Mouse (Mus musculus) kidney, postnatal 0 days (tissue): ENCODE data around the gene Nrxn3. TPM values are rescaled to one million over a fixed set of nuclear protein-coding genes. Genes with fewer than 3 reads are reported as not detected.
A peak's percentile ranks its signal among the peaks of the same experiment; 100 is the strongest.

Source experiments
- ATAC-seq: fragments of 200-750 bp; cut with Nextera tagmentation; replicated peaks from 2 replicates; pipeline ENCODE4 v1.8.0; 2017; ENCODE audit warnings: low read depth, moderate number of reproducible peaks, moderate TSS enrichment, moderate library complexity; ENCODE audit not compliant: low FRiP score
- DNase-seq: peaks from one replicate; pipeline ENCODE4 v3.0.0-alpha.2; 2016; ENCODE audit warnings: low spot score
- H3K27ac ChIP-seq: fragments of 300-500 bp; sonication (generic); 2 replicates; pipeline ENCODE4 v1.5.1; 2014; ENCODE audit warnings: mild to moderate bottlenecking
- H3K27me3 ChIP-seq: fragments of 300-500 bp; sonication (generic); 2 replicates; pipeline ENCODE4 v1.6.1; 2014; ENCODE audit warnings: low read length, mixed read lengths; ENCODE audit not compliant: insufficient read depth
- H3K36me3 ChIP-seq: fragments of 300-500 bp; sonication (generic); 2 replicates; pipeline ENCODE4 v1.6.1; 2014; ENCODE audit warnings: low read length, mixed read lengths; ENCODE audit not compliant: insufficient read depth
- H3K4me1 ChIP-seq: fragments of 300-500 bp; sonication (generic); replicated peaks from 2 replicates; pipeline ENCODE4 v1.6.1; 2014; ENCODE audit warnings: antibody characterized with exemption, low read length, mixed read lengths; ENCODE audit not compliant: insufficient read depth
- H3K4me2 ChIP-seq: fragments of 300-500 bp; sonication (generic); 2 replicates; pipeline ENCODE4 v1.6.1; 2014; ENCODE audit warnings: mild to moderate bottlenecking, low read length, moderate library complexity, mixed read lengths
- H3K4me3 ChIP-seq: fragments of 300-500 bp; sonication (generic); replicated peaks from 2 replicates; pipeline ENCODE4 v1.5.1; 2014; ENCODE audit warnings: low read depth, low read length
- H3K9ac ChIP-seq: fragments of 300-500 bp; sonication (generic); 2 replicates; pipeline ENCODE4 v1.6.1; 2014; ENCODE audit warnings: low read depth, low read length
- H3K9me3 ChIP-seq: fragments of 300-500 bp; sonication (generic); replicated peaks from 2 replicates; pipeline ENCODE4 v1.6.1; 2016; ENCODE audit warnings: low read length, inconsistent platforms, mixed read lengths
- CTCF ChIP-seq: IDR thresholded peaks from 2 replicates; pipeline ENCODE4 v1.5.1; 2016; ENCODE audit warnings: antibody characterized with exemption, low read depth, mild to moderate bottlenecking, moderate library complexity
- WGBS: fragments of 180-500 bp; shearing (Covaris S2); extraction: QIAGEN DNeasy Blood & Tissue Kit; methylation state at CpG from one replicate; pipeline ENCODE4 v1.1.7; 2014; 5-methylcytosine and 5-hydroxymethylcytosine counted together
- polyA plus RNA-seq: library from polyadenylated mRNA; unstranded; fragments of >200 nt; fragmentation: Nextera tagmentation; extraction: Ambion mirVana; gene quantifications from 2 replicates; pipeline ENCODE4 v1.2.1, GENCODE M21; 2015

The Nrxn3 gene
- polyA plus RNA-seq, 1 experiment from 2014 or later, result 3.0 TPM

GRCm38 (mm10) chr12:88800990-88801655, 78.4 kb downstream of the Nrxn3 start:
- WGBS, result 16% methylated on average over 6 of the region's 6 CpGs
- no peak for TF ChIP-seq CTCF
- H3K36me3 ChIP-seq, result no peaks in the 10 kb centered on the region

DNA sequence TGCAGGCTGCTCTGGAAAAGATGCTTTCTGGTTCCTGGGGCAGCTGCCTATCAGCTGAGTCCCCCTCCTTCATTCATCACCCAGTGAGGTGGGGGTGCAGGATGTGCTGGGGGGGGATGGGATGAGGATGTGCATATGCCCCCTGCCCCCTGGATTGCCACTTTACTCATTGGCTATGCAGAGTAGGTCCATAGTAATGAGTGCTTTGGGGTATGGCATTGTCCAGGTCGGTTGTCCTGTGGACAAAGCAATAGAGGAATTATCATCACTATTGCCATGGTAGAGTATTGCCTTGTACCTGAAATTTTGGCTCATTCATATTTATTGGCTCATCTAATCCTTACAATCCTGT, 79.0 kb downstream of the Nrxn3 start:
- no peaks in the 10 kb centered on the region for H3K36me3 ChIP-seq
- no peaks in the 10 kb centered on the region for H3K27me3 ChIP-seq
- no peak for ATAC-seq
- no peak for TF ChIP-seq CTCF
- H3K4me3 ChIP-seq, result no peak overlapping the region
- no peak for DNase-seq
- WGBS, result 62% methylated on average over 1 of the region's 1 CpGs
- H3K9me3 ChIP-seq, result no peaks in the 10 kb centered on the region
- H3K9ac ChIP-seq, result no peak overlapping the region
- H3K4me1 ChIP-seq, result no peaks in the 10 kb centered on the region
- no peak overlapping the region for H3K4me2 ChIP-seq
- no peak overlapping the region for H3K27ac ChIP-seq

More at GRCm38 (mm10) chr12:88800990-88801655, 78.4 kb downstream of the Nrxn3 start:
- Histone ChIP-seq H3K4me3 (no peak overlapping the region), H3K4me1 (no peaks in the 10 kb centered on the region), H3K27me3 (no peaks in the 10 kb centered on the region), H3K27ac (no peak overlapping the region), H3K9ac (no peak overlapping the region), H3K4me2 (no peak overlapping the region), H3K9me3 (no peaks in the 10 kb centered on the region)
- ATAC-seq, result no peak
- peak; percentile 4 for DNase-seq

GRCm38 (mm10) chr12:88808947-88809346, 86.3 kb downstream of the Nrxn3 start:
- H3K9me3 ChIP-seq, result no peaks in the 10 kb centered on the region

DNA sequence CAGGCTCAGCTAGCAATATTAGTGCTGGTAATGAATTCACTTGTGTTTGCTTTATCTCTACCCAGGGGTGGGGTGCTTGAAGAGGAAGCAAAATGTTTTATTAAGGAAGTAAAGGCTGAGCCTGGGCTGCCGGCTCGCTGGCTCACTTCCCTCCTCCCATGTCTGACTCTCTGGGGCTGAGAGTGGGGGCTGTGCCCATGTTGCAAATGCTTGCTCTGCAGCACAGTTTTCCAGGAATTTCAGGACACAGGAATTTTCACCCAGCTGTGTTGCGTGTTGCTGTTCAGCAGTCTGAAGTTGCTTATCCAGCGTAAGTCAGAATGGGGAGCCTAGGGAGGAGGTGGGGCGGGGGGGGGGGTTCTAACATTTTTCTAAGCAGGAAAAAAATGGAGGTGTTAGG, 89.5 kb downstream of the Nrxn3 start:
- DNase-seq (peak; percentile 59), ATAC-seq (0 out of 2 replicates have a peak, but pooled peaks have one; percentile 36)
- Histone ChIP-seq H3K4me2 (no peak overlapping the region), H3K27me3 (no peaks in the 10 kb centered on the region), H3K9me3 (no peaks in the 10 kb centered on the region), H3K9ac (no peak overlapping the region), H3K4me1 (no peaks in the 10 kb centered on the region), H3K4me3 (no peak overlapping the region), H3K27ac (no peak overlapping the region), H3K36me3 (no peaks in the 10 kb centered on the region)
- no peak for TF ChIP-seq CTCF
- WGBS, result 26% methylated on average over 5 of the region's 5 CpGs

More at GRCm38 (mm10) chr12:88808947-88809346, 86.3 kb downstream of the Nrxn3 start:
- Histone ChIP-seq H3K4me1 (no peaks in the 10 kb centered on the region), H3K9ac (no peak overlapping the region), H3K27ac (no peak overlapping the region), H3K36me3 (no peaks in the 10 kb centered on the region), H3K4me2 (no peak overlapping the region), H3K27me3 (no peaks in the 10 kb centered on the region), H3K4me3 (no peak overlapping the region)
- ATAC-seq (no peak), DNase-seq (no peak)
- 91% methylated on average over 1 of the region's 1 CpGs for WGBS
- no peak for TF ChIP-seq CTCF

GRCm38 (mm10) chr12:88816865-88817264, 94.2 kb downstream of the Nrxn3 start:
- ATAC-seq (no peak), DNase-seq (no peak)
- H3K27ac ChIP-seq, result no peak overlapping the region
- no peak overlapping the region for H3K4me2 ChIP-seq
- no peaks in the 10 kb centered on the region for H3K36me3 ChIP-seq
- 86% methylated on average over 5 of the region's 5 CpGs for WGBS
- TF ChIP-seq CTCF, result no peak
- H3K27me3 ChIP-seq, result no peaks in the 10 kb centered on the region
- no peaks in the 10 kb centered on the region for H3K9me3 ChIP-seq
- no peaks in the 10 kb centered on the region for H3K4me1 ChIP-seq
- no peak overlapping the region for H3K9ac ChIP-seq
- no peak overlapping the region for H3K4me3 ChIP-seq

- peak; percentile 54; the same call in 1 of the 2 replicates for ATAC-seq
- Histone ChIP-seq H3K27ac (no peak overlapping the region), H3K4me2 (no peak overlapping the region), H3K9me3 (no peaks in the 10 kb centered on the region), H3K4me3 (no peak overlapping the region), H3K36me3 (no peaks in the 10 kb centered on the region), H3K4me1 (no peaks in the 10 kb centered on the region), H3K9ac (no peak overlapping the region), H3K27me3 (no peaks in the 10 kb centered on the region)
- TF ChIP-seq CTCF, result no peak
- DNase-seq, result peak; percentile 59
- 32% methylated on average over 4 of the region's 4 CpGs for WGBS
Observed at GRCm38 (mm10) chr12:88818622-88819334, 96.1 kb downstream of the Nrxn3 start.
